Mouse (Mus musculus) skeletal muscle tissue, adult 2 months (tissue): Measurements from ENCODE around the gene Olfr1015.

Experiments
- DNase-seq: peaks from one replicate; pipeline ENCODE4 v3.0.0-alpha.2; 2012; ENCODE audit warnings: low read depth, low spot score

The Olfr1015 gene

DNA sequence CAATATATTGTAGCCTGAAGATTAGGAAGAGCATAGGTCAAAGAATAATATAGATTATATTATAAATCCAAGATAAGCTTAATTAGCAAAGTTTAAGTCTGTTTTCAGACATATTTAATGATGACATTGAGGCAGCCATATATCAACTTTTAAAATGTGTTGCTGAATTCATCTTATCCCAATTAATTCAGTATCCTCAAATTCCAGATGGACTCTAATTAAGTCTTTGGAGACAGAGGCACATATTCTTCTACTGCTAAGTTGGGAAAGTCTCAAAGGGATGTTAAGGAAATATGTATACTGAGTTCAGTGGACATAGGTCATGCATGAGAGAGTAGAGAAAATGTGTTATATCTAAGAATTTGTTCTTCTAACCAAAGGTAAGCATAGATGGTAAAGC is at the start of gene Olfr1015:
TSS of gene Olfr1015 (plus strand) at position 301 of the 400 bp plus-strand sequence.
- no peak for DNase-seq

DNA sequence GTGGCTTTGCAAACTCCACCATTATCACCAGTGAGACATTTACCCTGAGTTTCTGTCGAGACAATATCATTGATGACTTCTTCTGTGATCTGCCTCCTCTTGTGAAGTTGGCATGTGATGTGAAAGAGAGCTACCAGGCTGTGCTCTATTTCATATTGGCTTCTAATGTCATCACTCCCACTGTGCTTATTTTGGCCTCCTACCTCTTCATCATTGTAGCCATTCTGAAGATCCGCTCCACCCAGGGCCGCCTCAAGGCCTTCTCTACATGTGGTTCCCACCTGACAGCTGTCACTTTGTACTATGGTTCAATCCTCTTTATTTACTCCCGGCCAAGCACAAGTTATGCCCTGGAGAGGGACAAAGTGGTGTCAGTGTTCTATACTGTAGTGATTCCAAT is 28.0 kb upstream of the Olfr1015 start:
- no peak for DNase-seq

DNA sequence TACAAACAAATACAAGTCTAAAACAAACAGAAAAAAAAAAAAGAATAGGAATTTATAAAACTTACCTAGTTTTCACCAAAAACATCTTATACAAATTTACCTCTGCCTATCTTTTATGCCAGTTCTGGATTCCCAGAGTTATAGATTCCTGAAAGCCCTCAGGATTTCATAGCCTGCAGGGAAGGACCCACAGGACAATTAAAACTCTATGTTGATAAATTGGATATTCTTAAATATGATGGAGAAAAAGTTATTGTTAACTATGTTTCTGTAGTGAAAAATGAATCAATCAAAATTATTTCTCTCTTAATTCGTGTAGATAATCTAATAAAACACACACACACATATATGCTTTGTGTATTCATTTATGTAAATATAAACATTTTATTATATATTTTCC is 19.2 kb upstream of the Olfr1015 start, which contains the start of gene Olfr1012:
TSS of gene Olfr1012 (minus strand) at position 101 of the 400 bp plus-strand sequence.
- no peak for DNase-seq

DNA sequence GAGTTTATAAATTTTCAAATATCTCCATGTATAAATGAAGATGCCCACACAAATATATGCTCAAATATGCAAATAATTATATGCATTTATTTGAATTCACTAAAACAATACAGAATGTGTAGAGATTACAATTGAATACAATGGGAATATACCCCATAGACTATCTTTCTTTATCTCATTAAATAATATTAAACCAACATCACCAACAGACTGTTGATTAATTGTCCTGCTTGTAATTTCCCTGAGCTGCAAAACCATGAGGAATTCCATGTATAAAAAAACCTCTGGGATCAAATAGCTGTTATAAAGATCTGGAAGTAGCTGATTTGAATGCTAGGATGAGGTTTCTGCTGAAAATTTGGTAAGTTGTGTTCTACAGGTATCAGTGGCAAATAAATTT is 15.0 kb upstream of the Olfr1015 start, which contains the start of gene Olfr1013:
TSS of gene Olfr1013 (plus strand) at position 301 of the 400 bp plus-strand sequence.
- DNase-seq, result no peak

GRCm38 (mm10) chr2:85772413-85772812 is 9.4 kb upstream of the Olfr1015 start, which contains the start of gene Olfr1014:
Olfr1014 (plus strand) TSS chr2:85772713.
- DNase-seq, result no peak

- no peak for DNase-seq
These were observed 10.5 kb downstream of the Olfr1015 start for GRCm38 (mm10) chr2:85792331-85792730.

DNA sequence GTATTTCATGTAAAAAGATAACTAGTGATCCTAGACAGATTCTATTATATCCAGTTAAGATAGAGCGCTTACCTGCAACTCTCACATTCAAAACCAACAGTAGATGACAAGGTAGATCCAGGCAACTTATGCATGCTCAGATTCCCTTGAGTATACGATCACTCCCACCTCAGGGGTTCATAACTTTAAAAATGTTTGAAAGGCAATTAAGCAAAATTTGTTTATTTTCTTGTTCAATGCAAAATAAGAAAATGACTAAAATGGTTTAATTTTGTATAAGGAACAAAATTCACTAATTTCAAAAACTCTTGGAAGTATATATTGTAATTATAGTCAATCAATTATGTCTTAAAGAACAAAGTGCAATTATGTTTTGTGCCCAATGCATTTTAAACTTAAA is 20.6 kb downstream of the Olfr1015 start, which contains the start of gene Olfr1016:
TSS of gene Olfr1016 (minus strand) at position 101 of the 400 bp plus-strand sequence.
- DNase-seq, result no peak

DNA sequence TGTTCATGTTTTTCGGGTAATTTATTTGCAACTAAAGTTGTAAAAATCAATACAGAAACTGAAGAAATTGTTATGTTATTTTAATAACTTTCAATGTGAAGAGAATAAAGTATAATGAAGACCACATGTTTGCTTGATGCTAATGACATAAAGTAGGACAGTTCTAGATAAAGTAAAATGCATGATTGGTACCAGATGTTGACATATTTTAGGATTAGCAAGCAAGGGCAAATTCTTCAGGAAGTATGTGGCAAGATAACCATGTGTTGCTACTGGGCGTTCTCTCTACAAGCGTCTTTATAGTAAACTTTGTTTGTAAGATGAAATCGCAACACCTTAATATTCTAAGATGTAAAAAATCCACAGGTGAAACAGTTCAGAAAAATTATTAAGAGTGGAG is 22.7 kb downstream of the Olfr1015 start:
- DNase-seq, result no peak

GRCm38 (mm10) chr2:85818179-85818578 is 36.4 kb downstream of the Olfr1015 start, which contains the start of gene Olfr1018:
Olfr1018 (plus strand) TSS chr2:85818479.
- DNase-seq, result no peak
